Mouse (Mus musculus) embryo, embryonic 10.5 days (tissue): Measurements from ENCODE around the gene Methig1.
A peak's percentile ranks its signal among the peaks of the same experiment; 100 is the strongest.
"Not testable (repeated sequence)": the region's sequence is repeated elsewhere in the genome, so short reads cannot be mapped to it uniquely, and the experiment has no call there.

Experiments
- DNase-seq: peaks from one replicate; pipeline ENCODE4 v3.0.0-alpha.2; 2015; ENCODE audit warnings: low spot score

Methig1 gene

DNA sequence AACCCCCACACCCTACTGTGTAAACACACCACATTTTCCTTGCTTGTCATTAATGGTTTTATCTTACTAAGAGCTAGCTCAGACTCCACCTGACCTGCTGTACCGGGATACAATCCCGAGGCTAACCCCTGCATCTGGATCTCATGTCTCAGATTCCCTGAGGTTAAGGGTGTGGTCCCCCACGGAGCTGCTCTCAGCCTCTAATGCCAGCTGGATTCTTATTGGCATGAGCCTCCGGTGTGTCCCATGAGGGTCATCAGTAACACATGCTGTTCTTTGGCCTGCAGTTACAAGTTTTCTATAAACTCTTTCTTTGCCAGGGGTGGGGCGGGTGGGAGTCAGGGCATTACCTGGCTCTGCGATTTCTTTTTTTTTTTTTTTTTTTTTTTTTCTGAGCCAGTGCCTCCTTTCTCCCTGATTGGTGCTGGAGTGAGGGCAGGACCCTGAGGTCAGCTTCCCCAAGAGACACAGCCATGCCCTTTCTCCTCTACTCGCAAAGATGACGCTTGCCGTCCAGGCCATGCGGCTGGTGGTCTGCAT lies at the start of gene Methig1, which contains the start of gene Mettl7a2:
TSS of gene Methig1 (plus strand) at position 439 of the 540 bp plus-strand sequence.
TSS of gene Mettl7a2 (plus strand) at position 490 of the 540 bp plus-strand sequence.
- DNase-seq = no peak

DNA sequence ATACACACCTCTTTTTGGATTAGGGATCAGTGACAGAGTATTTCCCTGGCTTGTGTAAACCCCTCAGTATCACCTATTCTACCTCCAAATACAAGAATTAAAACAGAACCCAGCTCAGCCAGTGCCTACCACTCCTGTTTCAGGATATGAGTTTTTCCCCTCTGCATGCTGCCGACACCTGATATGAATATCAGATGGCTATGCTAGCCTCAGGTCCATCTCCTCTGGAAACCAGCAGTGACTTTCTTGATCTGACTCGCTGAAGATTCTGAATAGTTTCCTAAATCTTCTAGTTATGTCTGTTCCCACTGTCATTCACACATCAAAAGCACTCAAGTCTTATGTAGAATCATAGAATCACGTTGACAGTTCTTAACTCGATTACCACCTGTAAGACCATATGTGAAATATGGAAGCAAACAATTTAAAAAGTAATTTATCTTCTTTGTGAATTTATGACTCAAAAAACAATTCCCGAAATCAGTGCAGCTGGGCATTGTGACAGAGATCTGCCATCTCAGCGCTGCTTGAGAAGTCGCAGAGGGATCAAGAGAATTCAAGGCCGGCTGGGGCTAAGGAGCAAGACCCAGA lies 49.4 kb upstream of the Methig1 start:
- DNase-seq = no peak

DNA sequence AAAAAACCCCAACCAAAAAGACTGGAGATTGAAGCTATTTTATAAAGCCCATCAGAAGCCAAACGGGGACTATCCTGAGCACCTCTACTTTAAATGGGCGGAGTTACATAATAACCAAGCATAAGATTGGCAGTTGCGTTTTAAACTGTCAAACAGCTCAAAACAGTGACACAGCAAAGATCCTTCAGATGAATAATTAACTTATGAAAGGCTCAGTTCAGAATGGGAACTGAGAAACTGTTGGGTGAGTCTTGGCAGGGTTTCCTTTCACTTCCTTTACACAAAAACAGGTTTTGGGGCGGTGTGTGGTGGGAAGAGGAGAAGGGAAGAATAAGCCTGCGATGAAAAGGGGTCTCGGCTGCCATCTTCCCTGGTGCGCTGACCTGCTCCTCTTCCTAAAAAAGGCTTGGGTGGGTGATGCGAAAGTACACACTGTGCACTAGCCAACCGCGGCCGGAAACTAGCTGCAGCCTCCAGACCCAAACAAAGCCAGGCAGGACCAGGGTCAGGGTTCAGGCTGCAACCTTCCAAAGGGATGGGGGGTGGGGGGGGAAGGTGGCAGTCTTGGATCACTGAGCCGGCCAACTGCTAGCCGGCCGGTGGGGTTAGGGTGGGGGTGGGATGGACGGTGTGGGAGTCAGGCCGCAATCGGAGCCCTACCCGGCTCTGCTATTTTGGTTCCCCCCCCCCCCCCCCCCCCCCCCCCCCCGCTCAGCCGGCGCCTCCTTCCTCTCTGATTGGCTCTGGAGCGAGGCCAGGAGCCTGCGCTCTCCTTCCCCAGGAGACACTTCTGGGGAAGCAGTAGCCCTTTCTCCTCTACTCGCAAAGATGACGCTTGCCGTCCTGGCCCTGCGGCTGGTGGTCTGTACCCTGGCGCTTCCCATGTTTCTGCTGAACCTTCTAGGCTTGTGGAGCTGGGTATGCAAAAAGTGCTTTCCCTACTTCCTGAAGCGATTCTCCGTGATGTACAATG lies 48.6 kb upstream of the Methig1 start, which contains the start of gene Mettl7a1:
TSS of gene Mettl7a1 (plus strand) at position 122 of the 973 bp plus-strand sequence.
- DNase-seq = peak; percentile 79

DNA sequence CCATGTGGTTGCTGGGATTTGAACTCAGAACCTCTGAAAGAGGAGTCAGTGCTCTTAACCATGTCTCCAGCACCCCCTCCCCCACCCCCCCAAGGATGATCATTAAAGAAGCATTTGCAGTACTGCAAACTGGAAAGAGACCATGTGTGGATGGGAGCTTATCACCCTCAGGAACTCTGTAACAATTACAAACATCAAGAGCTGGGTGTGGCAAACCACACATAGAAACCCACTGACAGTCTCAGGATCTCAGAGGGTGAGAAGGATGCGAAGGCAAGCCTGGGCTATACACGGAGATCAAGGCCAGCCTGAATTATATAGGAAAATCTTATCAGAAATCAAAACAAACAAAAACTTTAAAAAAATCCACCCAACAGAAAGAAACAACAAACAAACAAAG lies 46.7 kb upstream of the Methig1 start:
- no peak for DNase-seq

DNA sequence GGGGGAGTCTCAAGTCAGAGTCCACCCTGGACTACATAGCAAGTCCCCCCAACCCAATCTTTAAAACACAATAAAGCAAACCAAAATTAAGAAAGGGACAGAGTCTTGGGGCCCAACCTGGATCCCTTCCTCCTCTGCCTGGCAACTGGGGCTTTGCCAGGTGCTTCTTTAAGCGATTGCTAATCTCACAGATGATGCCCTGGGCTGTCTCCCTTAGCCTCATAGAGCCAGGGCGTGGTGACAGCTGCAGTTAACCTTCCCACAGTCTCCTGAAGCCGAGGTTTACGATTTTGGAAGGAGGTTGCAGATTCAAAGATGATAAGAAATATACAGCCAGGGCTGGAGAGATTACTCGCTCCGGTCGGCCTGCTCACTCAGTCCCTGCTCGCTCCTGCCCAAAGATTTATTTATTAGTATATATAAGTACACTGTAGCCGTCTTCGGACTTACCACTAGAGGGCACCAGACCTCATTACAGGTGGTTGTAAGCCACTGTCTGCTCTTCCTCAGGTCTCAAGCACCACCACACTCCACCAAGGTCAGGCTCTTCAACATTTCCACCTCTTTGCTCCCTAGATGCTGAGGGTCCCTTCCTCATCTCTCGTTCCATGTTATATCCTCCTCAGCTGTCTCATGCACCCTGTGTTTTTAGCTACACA lies 45.4 kb upstream of the Methig1 start:
- peak; percentile 67 for DNase-seq

DNA sequence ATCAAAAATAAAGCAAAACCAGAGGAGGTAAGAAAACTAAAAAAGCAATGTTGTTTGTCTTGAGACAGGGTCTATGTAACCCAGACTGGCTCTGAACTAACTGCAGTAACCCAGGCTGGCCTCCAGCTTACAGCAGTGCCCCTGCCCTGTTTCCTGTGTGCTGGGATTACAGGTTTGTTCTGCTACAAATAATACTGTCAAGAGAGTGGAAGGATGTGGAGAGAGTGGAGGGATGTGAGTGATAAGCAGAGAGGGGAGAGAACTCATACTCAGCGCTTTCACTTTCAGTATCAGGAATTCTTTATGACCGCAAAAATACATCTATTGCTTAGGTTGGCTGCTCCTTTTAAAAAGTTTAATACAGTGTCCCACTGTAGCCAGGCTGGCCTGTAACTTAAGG lies 40.6 kb upstream of the Methig1 start:
- DNase-seq = no peak

DNA sequence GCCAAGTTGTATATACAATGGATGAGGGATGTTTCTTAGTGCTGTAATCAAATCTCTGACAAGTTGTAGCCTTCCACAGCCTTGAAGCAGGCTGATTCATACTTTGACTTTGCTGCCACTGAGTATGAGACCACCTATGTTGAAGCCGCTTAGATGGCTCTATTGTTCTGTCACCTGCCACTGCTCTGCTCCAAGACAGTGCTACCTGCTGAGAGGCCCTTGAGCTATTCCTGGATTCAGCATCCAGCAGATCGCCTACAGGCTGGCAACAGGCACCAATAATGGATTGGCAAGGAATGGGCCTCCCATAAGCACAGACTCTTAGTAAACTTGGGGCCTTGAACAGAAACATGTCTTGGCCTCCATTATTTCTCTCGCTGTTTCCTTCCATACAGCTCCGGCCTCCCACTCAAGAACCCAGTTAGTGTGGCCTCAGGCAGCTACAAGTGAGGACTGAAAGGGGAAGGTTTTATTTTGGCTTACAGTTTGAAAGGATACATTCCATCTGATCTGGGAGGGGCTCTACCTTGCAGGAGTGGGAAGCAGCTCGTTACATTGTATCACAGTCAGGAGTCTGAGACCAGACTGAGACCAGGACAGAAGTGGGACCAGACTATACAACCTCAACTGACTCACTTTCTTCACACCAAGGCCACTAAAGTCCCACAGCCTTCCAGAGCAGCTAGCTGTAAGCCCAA lies 38.4 kb upstream of the Methig1 start:
- no peak for DNase-seq

DNA sequence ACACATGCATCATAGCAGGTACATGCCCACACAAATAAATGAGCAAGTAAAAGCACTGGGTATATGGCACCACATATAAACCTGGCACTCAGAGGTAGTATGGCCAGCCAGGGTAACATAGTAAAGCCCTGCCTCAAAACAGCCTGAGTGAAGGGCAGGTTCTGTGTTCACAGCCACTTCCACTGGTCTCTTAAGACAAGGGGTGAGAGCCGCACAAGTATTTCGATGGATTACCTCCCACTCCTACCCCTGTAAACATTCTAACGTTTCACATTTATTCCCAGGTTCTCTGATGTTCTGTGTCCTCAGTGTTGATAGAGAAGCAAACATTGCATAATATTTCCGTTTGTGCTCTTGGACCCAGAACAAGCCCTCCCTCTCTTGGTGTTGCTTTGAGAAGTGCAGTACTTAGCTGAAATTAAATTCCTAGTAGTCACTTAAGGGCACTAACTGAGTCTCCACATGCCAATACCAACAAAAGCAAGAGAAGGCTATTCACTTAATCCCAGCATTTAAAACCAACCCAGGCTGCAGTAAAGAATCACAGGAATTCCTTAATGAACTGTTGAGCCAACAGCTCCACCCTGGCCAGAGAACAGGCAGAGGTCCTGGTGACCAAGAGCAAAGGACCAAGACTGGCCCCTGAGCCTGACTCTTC lies 34.8 kb upstream of the Methig1 start:
- not testable (repeated sequence) for DNase-seq

DNA sequence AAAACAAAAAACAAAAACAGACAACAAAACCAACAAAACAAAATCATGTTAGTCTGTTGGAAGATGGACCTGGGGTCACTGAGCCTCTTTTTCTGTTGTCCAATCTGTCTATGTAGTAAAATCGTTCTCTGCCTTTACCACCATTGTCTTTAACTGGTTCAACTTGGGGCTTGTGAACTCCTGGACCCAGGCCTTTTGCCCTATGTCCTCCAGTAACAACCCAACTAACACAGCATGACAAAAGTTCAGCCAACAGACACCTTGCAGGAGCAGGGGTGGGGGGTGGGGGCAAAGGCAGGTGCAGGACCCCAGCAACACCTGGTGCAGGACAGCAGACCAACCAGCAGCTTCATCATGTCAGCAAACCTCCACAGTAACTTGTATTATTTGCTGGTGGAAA lies 33.1 kb upstream of the Methig1 start:
- no peak for DNase-seq

DNA sequence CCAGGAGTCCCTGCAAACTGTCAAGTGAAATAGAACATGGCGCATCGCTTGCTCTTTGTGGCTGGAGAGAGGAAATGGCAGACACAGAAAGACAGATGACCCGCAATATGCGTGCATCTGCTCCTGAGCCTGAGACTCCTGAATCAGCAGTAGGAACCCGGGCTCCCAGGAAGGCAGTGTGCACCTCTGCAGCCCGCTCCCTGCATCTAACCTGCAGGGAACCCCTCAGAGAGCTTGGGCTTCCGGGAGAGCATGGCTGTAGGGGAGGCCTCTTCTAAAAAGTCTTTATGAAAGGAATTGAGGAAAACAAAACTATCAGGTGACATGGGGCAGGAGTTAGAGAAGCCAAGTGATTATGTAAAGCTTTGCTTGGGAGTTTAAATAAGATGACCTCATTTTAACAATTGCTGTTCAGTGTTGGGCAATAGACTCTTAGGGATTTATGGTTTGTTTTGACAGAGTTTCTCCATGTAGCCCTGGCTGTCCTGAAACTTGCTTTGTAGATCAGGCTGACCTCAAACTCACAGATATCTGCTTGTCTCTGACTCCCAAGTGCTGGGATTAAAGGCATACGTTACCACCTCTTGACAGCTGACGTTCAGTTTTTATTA lies 32.5 kb upstream of the Methig1 start:
- no peak for DNase-seq

DNA sequence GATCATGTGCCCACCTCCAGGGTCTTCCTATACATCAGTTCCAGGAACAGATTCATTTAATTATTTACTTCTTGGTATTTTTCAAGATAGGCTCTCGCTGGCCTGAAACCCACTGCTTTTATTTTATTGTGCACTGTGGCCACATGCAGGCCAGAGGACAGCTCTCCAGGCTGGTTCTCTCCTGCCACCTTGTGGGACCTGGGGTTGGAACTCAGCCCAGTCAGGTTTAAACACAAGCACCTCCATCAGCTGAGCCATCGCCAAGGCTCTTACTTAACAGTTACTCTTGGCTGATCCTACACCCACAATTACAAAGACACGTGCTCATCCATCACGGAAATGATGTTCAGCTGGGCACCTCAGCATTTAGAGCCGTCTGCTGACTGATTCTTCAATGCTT lies 31.8 kb upstream of the Methig1 start:
- peak; percentile 32 for DNase-seq

DNA sequence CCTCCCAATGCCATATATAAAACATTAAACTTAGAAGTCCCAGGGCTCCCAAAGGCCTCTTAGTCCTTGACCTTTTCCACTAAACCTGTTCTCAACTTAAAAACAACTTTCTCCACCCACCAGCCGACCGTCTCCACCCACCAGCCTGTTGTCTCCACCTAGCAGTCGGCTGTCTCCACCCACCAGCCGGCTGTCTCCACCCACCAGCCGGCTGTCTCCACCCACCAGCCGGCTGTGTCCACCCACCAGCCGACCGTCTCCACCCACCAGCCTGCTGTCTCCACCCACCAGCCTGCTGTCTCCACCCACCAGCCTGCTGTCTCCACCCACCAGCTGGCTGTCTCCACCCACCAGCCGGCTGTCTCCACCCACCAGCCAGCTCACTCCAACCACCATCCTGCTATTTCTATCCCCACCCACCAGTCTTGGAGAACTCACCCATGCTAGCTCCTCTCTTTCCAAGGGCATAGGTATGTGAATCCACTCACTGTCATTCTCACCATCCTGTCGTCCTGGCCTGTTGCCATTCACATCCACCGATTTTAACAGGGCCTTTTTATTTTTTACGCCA lies 28.8 kb upstream of the Methig1 start:
- no peak for DNase-seq

DNA sequence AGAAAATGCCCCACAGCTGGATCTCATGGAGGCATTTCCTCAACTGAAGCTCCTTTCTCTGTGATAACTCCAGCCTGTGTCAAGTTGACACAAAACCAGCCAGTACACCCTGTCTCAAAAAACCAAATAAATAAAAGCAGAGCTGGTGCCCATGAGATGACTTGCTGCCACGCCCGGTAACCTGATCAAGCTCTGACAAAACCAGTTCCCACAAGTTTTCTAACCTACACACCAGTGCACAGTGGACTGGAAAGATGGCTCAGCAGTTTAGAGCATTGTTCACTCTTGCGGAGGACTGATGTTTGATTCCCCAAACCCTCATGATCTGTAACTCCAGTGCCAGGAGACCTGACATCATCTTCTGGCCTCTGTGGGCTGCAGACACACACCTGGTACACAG lies 27.7 kb upstream of the Methig1 start:
- no peak for DNase-seq

DNA sequence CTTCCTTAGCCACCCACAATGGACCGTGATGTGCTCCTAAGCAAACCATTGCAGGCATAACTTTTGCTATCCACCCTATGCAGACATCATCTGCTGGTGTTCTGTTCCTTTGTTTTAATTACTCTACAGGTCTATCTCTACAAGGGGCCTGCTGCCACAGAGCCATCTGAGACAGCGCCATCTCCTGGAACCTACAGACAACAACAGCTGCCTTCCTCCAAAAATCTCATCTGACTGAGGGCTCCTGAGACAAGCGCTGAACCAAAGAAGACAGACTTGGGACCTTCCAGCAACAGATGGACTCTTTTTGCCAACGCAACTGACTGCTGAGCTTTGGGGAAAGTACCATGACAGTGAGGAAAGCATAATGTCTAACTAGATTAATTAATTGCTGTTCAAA lies 24.9 kb upstream of the Methig1 start:
- DNase-seq = not testable (repeated sequence)

DNA sequence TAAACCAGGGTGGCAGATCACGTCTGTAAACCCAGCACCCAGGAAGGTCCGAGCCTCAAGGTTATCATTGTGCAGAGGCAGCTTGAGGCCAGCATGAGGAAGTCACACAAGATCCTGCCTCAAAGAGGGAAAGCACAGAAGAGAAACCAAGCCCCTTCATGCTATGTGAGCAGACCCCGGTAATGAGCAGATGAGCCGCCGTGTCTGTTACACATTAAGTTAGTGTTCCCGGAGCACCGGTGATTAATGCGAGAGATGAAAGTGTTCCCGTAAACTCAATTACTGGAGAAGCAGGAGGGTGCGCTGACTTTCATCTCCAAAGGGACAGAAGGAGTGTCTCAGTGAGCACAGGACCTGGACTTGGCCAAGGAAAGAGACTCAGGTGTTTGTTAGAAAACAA lies 23.6 kb upstream of the Methig1 start:
- DNase-seq = not testable (repeated sequence)

DNA sequence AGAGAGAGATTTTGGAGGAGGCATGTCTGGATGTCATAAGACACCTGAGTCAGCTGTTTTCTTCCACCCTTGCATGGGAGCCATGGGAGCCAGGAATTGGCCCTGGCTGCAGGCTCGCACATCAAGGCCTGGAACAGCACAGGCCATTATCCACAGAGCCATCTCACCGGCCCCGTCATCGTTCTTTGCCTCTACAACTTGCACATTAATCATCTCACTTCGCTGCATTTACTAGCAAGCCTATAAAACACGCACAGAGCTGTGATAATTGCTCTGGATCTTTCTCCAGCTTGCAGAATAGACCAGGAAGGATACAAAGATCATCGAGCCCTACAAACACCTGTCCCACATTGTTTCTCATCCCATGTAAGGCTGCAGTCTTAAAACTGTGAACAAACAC lies 22.2 kb upstream of the Methig1 start:
- DNase-seq = no peak

DNA sequence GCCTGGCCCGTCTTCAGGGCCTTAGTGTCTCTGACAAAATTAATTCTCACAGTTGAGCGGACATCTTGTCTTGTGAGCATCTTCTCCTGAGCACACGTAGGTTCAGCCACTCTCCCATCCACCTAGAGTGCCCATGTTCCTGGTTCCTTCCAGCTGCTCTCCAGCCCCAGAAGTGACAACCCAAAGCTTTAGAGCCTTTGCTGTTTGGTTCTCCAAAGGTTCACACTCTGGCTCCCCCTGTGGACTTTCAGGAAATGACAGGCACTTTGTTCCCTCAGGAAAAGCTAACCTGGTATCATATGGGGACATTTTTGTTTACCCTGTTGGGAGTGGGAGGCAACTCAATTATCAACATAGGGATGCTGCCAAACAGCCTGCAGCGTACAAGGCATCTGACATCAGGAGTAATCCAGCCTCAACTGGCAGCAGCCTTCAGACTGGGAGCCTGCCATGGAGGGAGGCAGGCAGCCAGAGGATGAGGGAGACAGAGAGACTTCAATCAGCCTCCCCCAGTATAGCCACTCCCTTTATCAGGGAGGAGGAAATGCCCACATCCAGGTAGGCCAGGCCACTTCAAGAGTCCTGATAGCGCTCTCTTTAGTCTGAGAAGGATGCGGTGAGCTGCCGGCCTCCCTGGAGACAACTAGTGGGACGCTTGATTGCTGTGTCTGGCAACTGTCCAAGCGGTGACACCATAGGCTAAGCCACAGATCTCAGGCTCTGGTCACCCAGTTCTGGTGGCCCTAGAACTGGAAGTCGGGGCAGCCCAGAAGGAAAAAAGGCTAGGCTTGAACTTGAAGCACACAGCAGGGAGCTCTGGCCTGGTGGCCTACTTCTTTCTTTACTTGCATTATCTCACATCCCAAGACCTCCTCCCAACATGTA lies 20.6 kb upstream of the Methig1 start:
- DNase-seq = not testable (repeated sequence)

DNA sequence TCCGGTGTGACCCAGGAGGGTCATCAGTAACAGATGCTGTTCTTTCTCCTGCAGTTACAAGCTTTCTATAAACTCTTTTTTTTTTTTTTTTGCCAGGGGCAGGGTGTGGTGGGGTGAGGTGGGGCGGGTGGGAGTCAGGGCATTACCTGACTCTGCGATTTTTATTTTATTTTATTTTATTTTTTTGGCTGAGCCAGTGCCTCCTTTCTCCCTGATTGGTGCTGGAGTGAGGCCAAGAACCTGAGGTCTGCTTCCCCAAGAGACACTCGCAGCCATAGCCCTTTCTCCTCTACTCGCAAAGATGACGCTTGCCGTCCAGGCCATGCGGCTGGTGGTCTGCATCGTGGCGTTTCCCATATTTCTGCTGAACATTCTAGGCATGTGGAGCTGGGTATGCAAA lies 18.3 kb upstream of the Methig1 start, which contains the start of gene Mettl7a3:
TSS of gene Mettl7a3 (plus strand) at position 301 of the 400 bp plus-strand sequence.
- no peak for DNase-seq

DNA sequence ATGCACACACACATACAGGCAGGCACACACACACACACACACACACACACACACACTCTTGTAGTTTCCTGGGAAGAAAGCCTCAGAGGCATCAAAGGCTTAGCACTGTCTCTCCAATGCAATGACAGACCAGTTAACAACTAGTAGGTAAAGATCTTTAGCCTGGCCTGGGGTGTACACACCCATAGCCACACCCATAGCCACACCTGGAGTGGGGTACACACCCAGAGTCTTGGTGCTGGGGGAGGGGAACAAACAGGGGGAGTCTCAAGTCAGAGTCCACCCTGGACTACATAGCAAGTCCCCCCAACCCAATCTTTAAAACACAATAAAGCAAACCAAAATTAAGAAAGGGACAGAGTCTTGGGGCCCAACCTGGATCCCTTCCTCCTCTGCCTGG lies 15.6 kb upstream of the Methig1 start:
- not testable (repeated sequence) for DNase-seq
